Mouse (Mus musculus): Measurements from ENCODE around the gene Adat2. TPM values are rescaled to one million over a fixed set of nuclear protein-coding genes. Genes with fewer than 3 reads are reported as not detected.

Gene Adat2
- total and polyA plus RNA-seq, 3 experiments, result 10.4 to 20.6 (median 11.6) TPM

DNA sequence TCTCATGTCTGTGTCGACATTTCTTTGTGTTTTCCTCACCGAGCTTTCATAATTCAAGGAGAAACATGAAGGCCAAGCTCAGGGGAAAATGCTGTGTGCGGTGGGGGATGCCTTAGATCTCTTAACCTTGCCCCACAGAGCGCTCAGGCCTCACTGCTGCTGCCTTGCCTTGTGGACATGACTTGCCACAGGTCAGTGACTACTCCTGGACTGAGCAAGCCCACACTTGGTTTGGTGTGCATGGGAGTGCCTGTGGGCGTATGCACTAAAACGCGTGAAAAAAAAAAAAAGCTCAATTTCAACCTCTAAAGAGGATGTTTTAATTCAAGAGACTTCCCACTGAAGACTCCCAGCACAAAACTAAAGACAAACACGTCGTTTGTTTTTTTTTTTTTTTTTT is 44.2 kb downstream of the Adat2 start:
- TF ChIP-seq RAD21 (IDR thresholded peaks at IDR 0.05; ENCODE audit: low read depth, low read length), result no peak
- no peak for TF ChIP-seq MXI1 (IDR thresholded peaks at IDR 0.05; ENCODE audit: low read depth, low read length)
- TF ChIP-seq SMC3 (IDR thresholded peaks at IDR 0.05; ENCODE audit: low read depth, low read length), result no peak
- no peak for TF ChIP-seq CHD1 (IDR thresholded peaks at IDR 0.05; ENCODE audit: low read depth, low read length)
- no peak for TF ChIP-seq MAZ (IDR thresholded peaks at IDR 0.05; ENCODE audit: low read depth, low read length)
- no peak for TF ChIP-seq ZNF384 (IDR thresholded peaks at IDR 0.05; ENCODE audit: low read depth, low read length)
- TF ChIP-seq PAX5 (IDR thresholded peaks at IDR 0.05; ENCODE audit: low read length), result no peak
- no peak for TF ChIP-seq MYC (IDR thresholded peaks at IDR 0.05; ENCODE audit: low read depth, low read length)
- TF ChIP-seq ZKSCAN1 (IDR thresholded peaks at IDR 0.05; ENCODE audit: borderline replicate concordance, low read depth, low read length), result no peak
- no peak for TF ChIP-seq GABPA (IDR thresholded peaks at IDR 0.05; ENCODE audit: insufficient replicate concordance, low read depth, low read length)
- no peak for TF ChIP-seq USF2 (conservative IDR thresholded peaks at IDR 0.05; ENCODE audit: low read depth, low read length)
- no peak for TF ChIP-seq ZC3H11A (IDR thresholded peaks at IDR 0.05; ENCODE audit: low read depth, low read length)
- DNase-seq (ENCODE audit: extremely low read depth), result no peak
- Histone ChIP-seq H3K27me3 (replicated peaks) (no peaks in the 10 kb centered on the region), H3K4me1 (ENCODE audit: control insufficient read depth in 1 of 2, insufficient read depth in 2 of 2) (no peaks in the 10 kb centered on the region), H3K4me3 (replicated peaks in 1 of 3; ENCODE audit: low read depth in 2 of 3, low read length in 2 of 3, poor library complexity in 1 of 3) (no peak overlapping the region), H3K27ac (ENCODE audit: insufficient read depth, low read depth) (no peak overlapping the region), H3K9ac (ENCODE audit: insufficient read depth, low read depth) (no peak overlapping the region), H3K9me3 (replicated peaks; ENCODE audit: low read length) (peaks cover 1% of the 10 kb centered on the region), H3K36me3 (replicated peaks in 1 of 2; ENCODE audit: control insufficient read depth in 1 of 2, insufficient read depth in 1 of 2, low read length in 1 of 2) (no peaks in the 10 kb centered on the region), H3K79me2 (replicated peaks; ENCODE audit: control insufficient read depth, extremely low read depth, insufficient read depth, poor library complexity, severe bottlenecking) (no peaks in the 10 kb centered on the region), H3K4me2 (ENCODE audit: insufficient read depth, low read depth, poor library complexity, severe bottlenecking) (no peak overlapping the region)
- in situ Hi-C loops (cut with MboI; ENCODE audit: low pct_ligation_motif_present, low pct_unique_long_range_greater_than_20kb, low sequenced_read_pairs), result no loop called here
- dilution Hi-C loops (cut with MboI; ENCODE audit: extremely low pct_ligation_motif_present, extremely low pct_unique_long_range_greater_than_20kb, low sequenced_read_pairs), result no loop called here

DNA sequence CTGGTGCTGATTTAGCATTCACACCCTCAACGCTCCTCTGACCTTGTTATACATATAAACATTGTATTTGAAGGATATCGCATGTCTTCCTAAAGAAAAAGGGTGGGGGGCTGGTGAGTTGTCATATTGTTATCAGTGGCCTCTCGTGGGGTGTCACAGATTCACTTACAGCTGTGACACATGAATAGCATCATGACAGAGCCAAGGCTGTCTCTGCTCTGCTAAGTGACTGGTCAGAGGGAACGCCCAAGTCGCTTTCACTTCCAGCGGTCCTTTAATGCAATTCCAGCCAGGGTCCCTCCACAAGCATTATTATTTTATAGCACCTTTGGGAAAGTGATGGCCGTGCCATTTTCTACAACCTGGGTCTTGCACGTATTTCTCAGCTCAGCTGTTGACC is 44.8 kb downstream of the Adat2 start:
- H3K4me2 ChIP-seq (ENCODE audit: insufficient read depth, low read depth, poor library complexity, severe bottlenecking), result no peak overlapping the region
- dilution Hi-C loops (cut with MboI; ENCODE audit: extremely low pct_ligation_motif_present, extremely low pct_unique_long_range_greater_than_20kb, low sequenced_read_pairs), result no loop called here
- no peaks in the 10 kb centered on the region for H3K36me3 ChIP-seq (replicated peaks in 1 of 2; ENCODE audit: control insufficient read depth in 1 of 2, insufficient read depth in 1 of 2, low read length in 1 of 2)
- no peak for DNase-seq (ENCODE audit: extremely low read depth)
- no peaks in the 10 kb centered on the region for H3K79me2 ChIP-seq (replicated peaks; ENCODE audit: control insufficient read depth, extremely low read depth, insufficient read depth, poor library complexity, severe bottlenecking)
- H3K9ac ChIP-seq (ENCODE audit: insufficient read depth, low read depth), result no peak overlapping the region
- H3K4me1 ChIP-seq (ENCODE audit: control insufficient read depth in 1 of 2, insufficient read depth in 2 of 2), result no peaks in the 10 kb centered on the region
- H3K4me3 ChIP-seq (replicated peaks in 1 of 3; ENCODE audit: low read depth in 2 of 3, low read length in 2 of 3, poor library complexity in 1 of 3), result no peak overlapping the region
- no peak for TF ChIP-seq MEF2A (IDR thresholded peaks at IDR 0.05; ENCODE audit: borderline replicate concordance, low read depth, low read length)
- TF ChIP-seq EP300 (IDR thresholded peaks at IDR 0.05; ENCODE audit: low read length), result no peak
- TF ChIP-seq ZNF384 (IDR thresholded peaks at IDR 0.05; ENCODE audit: low read depth, low read length), result no peak
- TF ChIP-seq RCOR1 (conservative IDR thresholded peaks at IDR 0.05; ENCODE audit: low read depth, low read length), result no peak
- no peak for TF ChIP-seq TBP (conservative IDR thresholded peaks at IDR 0.05; ENCODE audit: low read depth, low read length)
- no peak for TF ChIP-seq ETS1 (conservative IDR thresholded peaks at IDR 0.05; ENCODE audit: low read depth, low read length)
- no peak for TF ChIP-seq PAX5 (IDR thresholded peaks at IDR 0.05; ENCODE audit: low read length)
- TF ChIP-seq SMC3 (IDR thresholded peaks at IDR 0.05; ENCODE audit: low read depth, low read length), result no peak
- no peak for TF ChIP-seq ZMIZ1 (IDR thresholded peaks at IDR 0.05; ENCODE audit: low read depth, low read length)
- no peak for TF ChIP-seq RAD21 (IDR thresholded peaks at IDR 0.05; ENCODE audit: low read depth, low read length)
- no peak for TF ChIP-seq ELF1 (IDR thresholded peaks at IDR 0.05; ENCODE audit: low read depth, low read length)
- TF ChIP-seq KAT2A (IDR thresholded peaks at IDR 0.05; ENCODE audit: insufficient replicate concordance, low read length), result no peak
- TF ChIP-seq UBTF (IDR thresholded peaks at IDR 0.05; ENCODE audit: low read depth, low read length), result no peak
- no peak for TF ChIP-seq CHD1 (IDR thresholded peaks at IDR 0.05; ENCODE audit: low read depth, low read length)
- TF ChIP-seq HCFC1 (IDR thresholded peaks at IDR 0.05; ENCODE audit: low read depth, low read length), result no peak
- no peak for TF ChIP-seq E2F4 (IDR thresholded peaks at IDR 0.05; ENCODE audit: insufficient replicate concordance, low read depth, low read length)
- no peak for TF ChIP-seq GABPA (IDR thresholded peaks at IDR 0.05; ENCODE audit: insufficient replicate concordance, low read depth, low read length)
- in situ Hi-C loops (cut with MboI; ENCODE audit: low pct_ligation_motif_present, low pct_unique_long_range_greater_than_20kb, low sequenced_read_pairs), result no loop called here
- H3K9me3 ChIP-seq (replicated peaks; ENCODE audit: low read length), result no peaks in the 10 kb centered on the region
- H3K27me3 ChIP-seq (replicated peaks), result no peaks in the 10 kb centered on the region
- no peak overlapping the region for H3K27ac ChIP-seq (ENCODE audit: insufficient read depth, low read depth)
